Mouse (Mus musculus) adrenal gland (tissue): ENCODE data around the gene Myh6.
"Not testable (repeated sequence)": the region's sequence is repeated elsewhere in the genome, so short reads cannot be mapped to it uniquely, and the experiment has no call there.

ENCODE experiments used
- intact Hi-C: fragments of 180-260 bp; cut with DNase I; formaldehyde crosslinking; loops from one replicate; pipeline ENCODE4 v1.15.1; 2025

Gene Myh6

GRCm38 (mm10) chr14:54995457-54996138 is 28.9 kb upstream of the Myh6 start:
- intact Hi-C loops = no loop called here

- intact Hi-C loops = no loop called here
Observed at GRCm38 (mm10) chr14:54994869-54995186, 28.1 kb upstream of the Myh6 start.

GRCm38 (mm10) chr14:54994136-54994868 is 27.6 kb upstream of the Myh6 start, which contains the start of gene Myh7:
Gene Myh7, minus strand, starts transcription at chr14:54994626.
- intact Hi-C loops = no loop called here

GRCm38 (mm10) chr14:54993636-54994035 is 26.9 kb upstream of the Myh6 start:
- intact Hi-C loops = no loop called here

DNA sequence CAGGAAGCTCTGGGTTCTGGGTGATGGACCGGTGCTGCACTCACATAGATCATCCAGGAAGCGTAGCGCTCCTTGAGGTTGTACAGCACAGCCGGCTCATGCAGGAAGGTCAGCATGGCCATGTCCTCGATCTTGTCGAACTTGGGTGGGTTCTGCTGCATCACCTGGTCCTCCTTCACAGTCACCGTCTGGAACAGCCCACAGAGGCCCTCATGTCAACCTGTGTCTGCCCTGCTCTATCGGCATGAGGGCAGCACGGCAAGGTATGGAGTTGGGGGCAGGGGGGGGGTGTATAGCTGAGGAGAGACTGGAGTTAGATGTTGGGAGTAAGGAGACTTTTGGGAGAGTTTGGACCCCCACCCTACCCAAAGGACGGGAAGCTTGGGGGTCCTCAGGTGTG is 25.5 kb upstream of the Myh6 start:
- intact Hi-C loops = no loop called here

- intact Hi-C loops = no loop called here
Observed at GRCm38 (mm10) chr14:54989886-54990441, 23.2 kb upstream of the Myh6 start.

DNA sequence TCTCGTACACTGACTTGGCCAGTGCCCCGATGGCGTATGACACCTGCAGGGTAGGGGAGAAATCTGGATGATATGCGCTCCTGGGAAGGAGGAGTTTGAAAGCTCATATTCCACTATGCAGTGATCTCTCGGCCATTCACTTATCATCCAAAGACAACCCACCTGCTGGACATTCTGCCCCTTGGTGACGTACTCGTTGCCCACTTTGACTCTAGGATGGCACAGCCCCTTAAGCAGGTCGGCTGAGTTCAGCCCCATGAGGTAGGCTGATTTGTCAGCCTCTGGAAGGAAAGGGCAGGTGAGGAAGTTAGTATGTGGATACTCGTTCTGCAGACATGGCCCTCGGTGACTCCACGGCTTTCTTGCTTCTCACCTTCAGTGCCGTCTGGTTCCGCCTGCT is 22.2 kb upstream of the Myh6 start:
- intact Hi-C loops = no loop called here

DNA sequence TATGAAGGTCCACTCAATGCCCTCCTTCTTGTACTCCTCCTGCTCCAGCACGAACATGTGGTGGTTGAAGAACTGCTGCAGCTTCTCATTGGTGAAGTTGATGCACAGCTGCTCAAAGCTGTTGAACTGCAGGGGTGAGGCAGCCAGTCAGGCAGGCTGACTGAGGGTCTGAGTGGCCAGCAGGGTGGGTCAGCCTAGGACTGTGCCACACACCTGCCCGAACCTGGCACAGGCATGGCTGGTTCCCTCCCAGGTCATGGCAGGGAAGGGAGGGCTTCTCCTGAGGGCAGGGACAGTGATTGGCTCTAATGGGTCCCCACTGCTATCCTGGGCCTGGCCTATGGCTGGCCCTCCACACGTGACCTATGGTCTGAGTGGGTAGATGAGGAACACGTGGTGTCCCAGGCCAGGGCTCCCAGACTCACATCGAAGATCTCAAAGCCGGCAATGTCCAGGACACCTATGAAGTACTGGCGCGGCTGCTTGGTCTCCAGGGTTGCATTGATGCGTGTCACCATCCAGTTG is 21.7 kb upstream of the Myh6 start:
- intact Hi-C loops = not testable (repeated sequence)

DNA sequence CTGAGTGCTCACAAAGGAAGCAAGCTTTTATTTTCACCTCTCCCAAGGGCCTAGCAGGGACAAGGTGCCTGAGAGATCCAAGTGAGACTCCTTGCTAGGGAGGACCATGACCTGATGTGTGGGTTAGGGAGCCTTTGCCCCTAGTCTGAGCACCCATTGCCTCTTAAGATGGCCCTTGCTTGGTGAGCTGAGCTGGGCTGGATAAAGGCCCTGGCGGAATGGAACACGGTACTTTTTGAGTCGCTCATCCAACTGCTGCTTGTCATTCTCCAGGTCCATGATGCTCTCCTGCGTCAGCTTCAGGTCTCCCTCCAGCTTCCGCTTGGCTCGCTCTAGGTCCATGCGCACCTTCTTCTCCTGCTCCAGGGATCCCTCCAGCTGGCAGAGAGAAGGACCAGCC is 15.2 kb upstream of the Myh6 start:
- intact Hi-C loops = no loop called here

DNA sequence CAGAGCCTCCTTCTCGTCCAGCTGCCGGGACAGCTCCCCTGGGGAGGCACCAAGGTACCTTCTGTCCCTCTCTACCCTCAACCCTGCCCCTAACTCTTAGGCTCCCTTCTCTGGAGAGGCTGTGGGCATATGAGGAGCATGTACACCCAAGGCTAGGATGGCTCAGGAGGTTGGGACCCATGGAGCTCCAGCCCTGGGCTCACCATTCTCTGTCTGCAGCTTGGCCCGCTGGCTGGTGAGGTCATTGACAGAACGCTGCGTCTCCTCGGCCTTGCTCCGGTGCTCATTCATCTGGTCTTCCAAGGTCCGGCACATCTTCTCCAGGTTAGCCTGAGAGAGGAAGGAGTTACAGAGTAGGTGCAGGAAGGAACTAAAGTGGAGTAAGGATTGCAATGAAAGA is 11.9 kb upstream of the Myh6 start:
- intact Hi-C loops = no loop called here

- intact Hi-C loops = no loop called here
Observed at GRCm38 (mm10) chr14:54976633-54977032, 9.9 kb upstream of the Myh6 start, which contains the start of gene Gm17428. Gene Gm17428, plus strand, starts transcription at chr14:54976933.

DNA sequence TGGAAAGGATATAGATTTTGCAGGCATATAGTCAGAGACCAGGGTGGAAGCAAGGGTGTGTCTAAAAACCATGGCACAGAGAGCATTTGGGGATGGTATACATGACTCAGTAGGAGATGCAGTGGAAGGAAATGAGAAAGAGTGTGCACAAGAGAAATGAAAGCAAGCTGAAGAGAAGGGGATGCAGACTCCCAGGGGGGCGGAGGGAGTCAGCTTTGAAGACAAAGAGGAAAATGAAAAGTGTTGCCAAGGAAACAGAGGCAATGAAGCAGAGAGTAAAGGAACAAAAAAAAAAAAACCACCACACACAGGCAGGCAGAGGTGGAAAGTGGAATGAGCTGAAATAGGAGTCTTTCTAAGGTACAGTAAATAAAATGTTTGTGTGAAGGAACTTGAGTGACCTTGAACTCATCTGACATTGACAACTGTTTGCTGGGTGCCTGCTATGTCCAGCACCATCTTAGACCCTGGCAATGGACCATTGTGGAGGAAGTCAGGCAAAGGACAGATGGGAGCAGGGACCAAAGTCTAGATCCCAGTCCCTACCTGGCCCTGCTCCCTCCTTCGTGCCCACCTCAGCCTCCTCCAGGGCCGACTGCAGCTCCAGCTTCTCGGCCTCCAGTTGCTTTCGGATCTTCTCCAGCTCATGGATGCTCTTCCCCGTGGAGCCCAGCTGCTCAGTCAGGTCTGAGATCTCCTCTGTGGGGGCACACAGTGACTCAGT is 7.5 kb upstream of the Myh6 start:
- intact Hi-C loops = no loop called here

DNA sequence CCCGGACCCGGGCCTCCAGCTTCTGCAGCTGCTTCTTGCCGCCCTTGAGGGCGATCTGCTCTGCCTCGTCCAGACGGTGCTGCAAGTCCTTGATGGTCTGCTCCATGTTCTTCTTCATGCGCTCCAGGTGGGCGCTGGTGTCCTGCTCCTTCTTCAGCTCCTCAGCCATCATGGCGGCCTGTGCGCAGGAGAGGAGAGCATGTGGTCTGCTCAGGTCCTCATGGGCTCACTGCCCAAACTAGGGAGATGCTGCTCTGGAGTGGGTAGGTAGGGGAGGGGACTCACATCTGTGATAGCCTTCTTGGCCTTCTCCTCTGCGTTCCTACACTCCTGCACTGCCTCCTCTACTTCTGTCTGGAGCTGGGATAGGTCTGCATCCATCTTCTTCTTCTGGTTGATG is 6.1 kb upstream of the Myh6 start:
- intact Hi-C loops = not testable (repeated sequence)

GRCm38 (mm10) chr14:54968344-54968743 is 1.6 kb upstream of the Myh6 start:
- intact Hi-C loops = no loop called here

- intact Hi-C loops = no loop called here
Observed at GRCm38 (mm10) chr14:54967874-54968273, 1.1 kb upstream of the Myh6 start.

DNA sequence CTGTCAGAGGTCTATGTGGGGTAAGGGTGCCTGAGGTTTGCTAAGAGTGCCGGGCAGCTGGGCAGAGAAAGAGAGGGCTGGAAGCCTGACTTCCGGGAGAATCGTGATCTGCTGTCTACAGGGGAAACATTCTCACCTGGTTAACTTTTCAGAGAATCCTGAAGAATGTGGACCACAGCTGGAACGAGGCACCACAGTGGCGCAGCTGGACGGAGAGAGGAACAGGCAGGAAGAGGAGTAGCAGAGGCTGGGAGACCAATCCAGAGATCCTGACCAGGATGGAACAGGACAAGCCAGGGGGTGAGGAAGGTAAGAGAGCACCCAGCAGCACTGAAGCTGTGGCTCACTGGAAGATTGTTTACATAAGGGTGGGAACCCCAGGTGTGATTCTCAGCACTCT is 1.1 kb downstream of the Myh6 start:
- intact Hi-C loops = no loop called here

DNA sequence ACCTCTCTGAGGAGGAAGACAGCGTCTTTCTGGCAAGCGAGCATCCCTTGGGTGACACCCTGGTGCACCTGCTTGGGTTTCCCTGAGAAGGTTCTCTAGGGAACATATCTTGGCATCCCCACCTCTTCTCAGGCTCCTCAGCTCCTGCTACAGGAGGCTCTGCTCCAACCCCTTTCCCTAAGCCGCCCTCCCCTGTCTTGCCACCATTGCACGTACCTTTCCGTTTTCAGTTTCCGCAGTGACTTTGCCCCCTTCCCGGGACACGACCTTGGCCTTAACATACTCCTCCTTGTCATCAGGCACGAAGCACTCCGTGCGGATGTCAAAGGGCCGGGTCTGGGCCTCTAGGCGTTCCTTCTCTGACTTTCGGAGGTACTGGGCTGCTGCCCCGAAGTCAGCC is 1.7 kb downstream of the Myh6 start:
- intact Hi-C loops = no loop called here

DNA sequence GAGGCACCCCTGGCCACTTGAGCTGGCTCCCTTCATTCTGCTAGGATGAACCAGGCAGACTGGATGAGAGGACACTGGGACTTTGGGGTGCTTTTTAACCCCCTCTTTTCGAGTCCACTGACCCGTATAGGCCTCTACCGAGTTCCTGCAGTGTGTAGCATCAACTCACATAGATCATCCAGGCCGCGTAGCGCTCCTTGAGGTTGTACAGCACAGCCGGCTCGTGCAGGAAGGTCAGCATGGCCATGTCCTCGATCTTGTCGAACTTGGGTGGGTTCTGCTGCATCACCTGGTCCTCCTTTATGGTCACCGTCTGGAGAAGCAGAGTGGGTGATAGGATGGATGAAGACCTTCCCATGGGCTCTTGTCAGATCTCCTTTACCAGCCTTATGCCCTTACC is 3.0 kb downstream of the Myh6 start:
- intact Hi-C loops = no loop called here

- intact Hi-C loops = no loop called here
Observed at GRCm38 (mm10) chr14:54962714-54963113, 4.0 kb downstream of the Myh6 start.

DNA sequence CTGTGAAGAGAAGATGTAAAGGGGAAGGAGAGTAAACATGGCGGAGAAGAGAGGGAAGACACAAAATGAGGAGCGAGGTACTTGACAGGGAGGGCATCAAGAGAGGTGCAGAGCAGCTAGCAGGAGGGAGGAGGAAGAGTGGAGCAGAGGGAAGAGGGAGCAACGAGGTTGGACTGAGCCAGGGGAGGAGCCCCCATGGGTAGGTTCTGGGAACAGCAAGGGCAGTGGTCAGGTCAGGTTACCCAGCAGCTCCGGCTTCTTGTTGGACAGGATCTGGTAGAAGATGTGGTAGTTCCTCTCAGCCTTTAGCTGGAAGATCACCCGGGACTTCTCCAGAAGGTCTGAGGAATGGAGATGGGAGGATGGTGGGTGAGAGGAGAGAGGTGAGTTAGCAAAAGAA is 5.2 kb downstream of the Myh6 start:
- intact Hi-C loops = no loop called here

GRCm38 (mm10) chr14:54960769-54961168 is 6.0 kb downstream of the Myh6 start:
- intact Hi-C loops = no loop called here
